Mouse (Mus musculus) adipocyte (in vitro differentiated cells): Measurements from ENCODE around the gene 4930562C15Rik.
"Not testable (repeated sequence)": the region's sequence is repeated elsewhere in the genome, so short reads cannot be mapped to it uniquely, and the experiment has no call there.

ENCODE experiments used
- DNase-seq: peaks from one replicate; pipeline ENCODE4 v3.0.0-alpha.2; 2016; ENCODE audit warnings: low spot score

Gene 4930562C15Rik

DNA sequence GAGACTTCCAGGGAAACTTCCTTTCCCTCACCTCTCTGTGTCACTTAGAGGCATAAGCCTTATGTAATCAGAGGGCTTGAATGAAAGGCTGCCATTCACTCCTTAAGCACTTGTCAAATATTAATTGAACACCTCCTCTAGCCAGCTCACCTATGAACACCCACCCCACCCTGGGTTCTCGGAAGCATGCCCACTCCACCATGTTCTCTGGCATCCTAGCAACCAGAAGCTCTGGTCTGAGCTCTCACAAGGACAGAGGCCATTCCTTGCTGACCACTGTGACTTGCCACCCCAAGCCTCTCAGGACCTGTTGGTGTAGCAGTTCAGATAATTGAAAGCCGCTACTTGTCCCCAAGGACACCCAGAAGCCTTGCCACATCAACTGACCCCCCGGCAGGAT, at the start of gene 4930562C15Rik:
Gene 4930562C15Rik, plus strand, starts transcription at position 226 of the 400 bp plus-strand sequence.
- no peak for DNase-seq

DNA sequence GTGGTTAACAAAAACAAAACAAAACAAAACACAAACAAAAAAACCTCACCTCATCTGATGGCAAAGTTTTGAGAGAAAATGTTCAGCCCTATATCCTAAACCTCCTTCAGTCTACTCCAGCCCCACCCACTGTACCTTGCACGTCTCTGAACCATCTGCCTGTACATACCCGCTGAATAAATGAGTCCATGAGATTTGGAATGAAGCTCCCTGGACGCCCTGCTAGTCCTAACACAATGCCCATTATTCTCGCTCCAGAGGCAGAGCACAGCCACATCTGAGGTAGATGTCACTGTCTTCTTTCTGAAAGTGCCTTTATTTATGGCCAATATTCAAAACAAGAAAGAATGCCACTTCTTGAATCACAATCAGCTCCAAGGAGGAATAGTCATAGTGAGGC, 49.5 kb upstream of the 4930562C15Rik start:
- DNase-seq, result no peak

DNA sequence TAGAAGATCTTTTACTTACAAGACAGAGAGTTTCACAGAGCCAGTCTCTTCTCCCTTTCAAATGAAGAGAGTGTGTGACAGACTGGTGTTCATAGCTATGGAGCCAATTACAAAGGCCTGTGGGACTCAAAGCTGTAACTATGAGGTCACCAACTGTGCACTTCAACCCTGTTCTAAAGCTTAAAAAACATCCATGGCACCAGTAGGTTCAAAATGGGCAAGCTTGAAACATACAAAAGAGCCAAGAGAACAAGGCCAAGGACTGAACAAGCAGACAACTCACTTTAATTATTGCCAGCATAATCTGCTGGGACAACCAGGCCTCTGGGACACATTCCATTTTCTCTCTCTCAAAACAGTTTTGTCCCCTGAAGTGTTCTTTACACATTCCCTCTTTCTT, 47.0 kb upstream of the 4930562C15Rik start:
- DNase-seq, result peak; percentile 79

DNA sequence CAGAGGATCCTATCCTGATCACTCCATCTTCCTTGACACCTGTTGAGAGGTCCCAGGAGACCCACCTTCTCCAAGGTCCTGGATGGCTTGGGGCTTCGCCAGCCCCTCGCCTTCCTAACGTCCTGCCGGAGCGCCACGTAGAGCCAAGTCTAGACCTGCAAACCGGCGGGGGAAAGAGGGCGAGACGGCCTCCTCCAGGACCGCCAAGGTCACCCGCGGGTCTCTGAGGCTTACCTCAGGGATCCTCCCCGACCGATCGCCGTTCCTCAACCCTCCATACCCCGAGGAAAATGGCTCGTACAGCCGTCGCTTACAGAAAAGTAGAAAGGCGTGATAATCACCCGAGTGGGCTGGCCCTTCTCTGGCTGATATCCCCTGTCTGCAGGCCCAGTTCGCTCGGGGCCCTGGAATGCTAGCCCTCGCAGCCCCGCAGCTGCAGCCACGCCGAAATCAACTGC, 45.9 kb upstream of the 4930562C15Rik start:
- DNase-seq, result peak; percentile 45

DNA sequence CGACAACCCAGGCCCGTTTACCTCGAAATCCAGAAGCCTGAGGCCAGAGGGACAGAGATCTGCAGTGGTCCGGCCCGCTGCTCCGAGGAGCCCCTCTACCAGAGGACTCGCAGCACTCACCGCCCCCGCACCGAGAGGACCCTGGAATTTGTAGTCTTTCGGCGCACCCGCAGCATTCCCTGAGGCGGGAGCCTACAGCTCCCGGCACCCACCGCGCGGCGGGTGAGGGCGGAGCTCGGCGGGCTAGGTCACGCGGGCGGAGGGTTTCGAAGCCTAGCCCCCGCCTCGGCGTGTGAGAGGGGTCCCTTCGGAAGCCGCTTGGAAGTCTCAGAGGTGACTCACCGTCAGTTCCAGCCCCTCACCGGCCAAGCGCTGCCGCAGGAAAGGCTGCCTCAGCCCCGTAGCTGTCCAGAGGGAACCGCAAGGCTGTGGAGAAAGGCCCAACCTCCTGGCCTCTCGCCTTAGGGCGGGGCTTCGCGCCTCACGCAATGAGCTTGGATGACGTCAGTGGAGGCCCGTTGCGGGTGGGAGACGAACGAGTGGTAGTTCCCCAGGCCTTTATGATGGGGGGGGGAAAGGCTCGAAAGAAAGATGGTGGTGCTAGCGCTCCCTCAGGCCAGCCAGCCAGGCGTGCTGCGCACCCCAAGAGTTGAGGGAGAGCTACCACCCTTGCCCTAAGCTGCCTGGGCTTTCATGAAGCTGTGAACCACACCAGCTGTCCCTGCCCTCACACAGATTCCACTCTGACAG, 45.2 kb upstream of the 4930562C15Rik start, which contains the start of gene Cdip1:
Gene Cdip1, minus strand, starts transcription at position 483 of the 750 bp plus-strand sequence.
- DNase-seq, result peak; percentile 93

DNA sequence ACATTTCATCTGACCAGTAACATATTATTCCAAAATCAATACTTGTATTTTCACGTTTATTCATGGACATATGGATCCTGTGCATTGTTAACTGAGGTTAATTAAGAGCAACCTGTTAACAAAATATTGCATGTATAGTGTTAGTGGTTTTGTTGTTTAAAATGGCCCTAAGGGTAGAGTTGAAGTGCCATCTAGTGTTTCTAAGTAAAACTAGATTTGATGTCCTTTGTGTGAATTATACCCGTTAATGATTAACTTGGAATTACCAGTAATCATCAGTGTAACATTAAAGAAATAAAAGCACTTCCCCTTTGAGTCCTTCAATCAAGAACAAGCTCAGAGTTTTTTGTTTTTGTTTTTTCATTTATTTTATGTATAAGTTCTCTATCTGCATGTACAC, 43.9 kb upstream of the 4930562C15Rik start:
- peak; percentile 64 for DNase-seq

DNA sequence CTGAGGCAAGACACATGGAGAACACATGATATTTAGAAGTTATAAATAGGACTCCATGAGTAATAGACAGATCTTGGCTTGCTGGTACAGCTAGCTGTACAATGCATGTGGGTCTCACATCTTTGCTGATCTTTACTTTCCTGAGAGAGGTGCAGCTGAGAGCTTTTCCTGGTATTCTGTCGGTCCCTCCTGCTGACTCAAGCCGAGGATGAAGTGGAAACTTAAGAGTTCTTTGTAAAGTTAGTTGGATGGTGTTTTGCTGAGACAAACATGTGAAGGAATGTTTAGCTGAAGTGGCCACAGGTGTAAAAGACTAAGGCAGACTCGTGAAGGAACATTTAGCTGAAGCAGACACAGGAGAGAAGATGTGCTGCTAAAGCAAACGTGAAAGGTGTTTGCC, 38.6 kb upstream of the 4930562C15Rik start:
- no peak for DNase-seq

DNA sequence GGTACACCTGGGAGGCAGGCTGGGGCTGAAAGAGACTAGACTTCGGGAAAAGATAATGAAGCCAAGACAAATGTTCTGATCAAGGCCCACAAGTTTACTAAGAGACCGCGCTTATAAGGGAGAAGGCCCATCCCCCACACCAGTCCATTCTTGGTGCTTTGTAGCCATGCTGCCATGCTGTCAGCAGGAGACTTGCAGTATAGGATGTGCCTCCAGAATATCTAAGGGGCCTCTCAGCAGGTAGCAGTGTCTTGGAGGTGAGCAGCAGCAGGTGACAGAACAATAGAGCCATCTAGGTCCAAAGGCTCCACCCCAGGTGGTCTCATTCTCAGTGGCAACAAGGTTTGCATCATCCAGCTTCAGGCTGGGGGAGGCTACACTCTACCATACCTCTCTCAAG, 16.9 kb upstream of the 4930562C15Rik start:
- no peak for DNase-seq

DNA sequence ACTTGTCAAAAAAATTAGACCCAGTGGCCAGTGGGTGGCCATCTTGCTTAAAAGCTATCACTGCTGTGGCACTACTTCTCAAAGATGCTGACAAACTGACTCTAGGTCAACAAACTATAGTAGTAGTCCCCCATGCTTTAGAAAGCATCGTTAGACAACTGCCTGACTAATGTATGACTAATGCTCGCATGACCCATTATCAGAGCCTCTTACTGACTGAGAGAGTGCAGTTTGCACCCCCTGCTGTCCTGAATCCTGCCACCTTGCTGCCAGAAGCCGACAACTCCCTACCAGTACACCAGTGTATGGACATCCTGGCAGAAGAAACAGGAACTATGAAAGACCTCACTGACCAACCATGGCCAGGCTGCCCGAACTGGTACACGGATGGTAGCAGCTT, 10.8 kb upstream of the 4930562C15Rik start:
- DNase-seq, result not testable (repeated sequence)

DNA sequence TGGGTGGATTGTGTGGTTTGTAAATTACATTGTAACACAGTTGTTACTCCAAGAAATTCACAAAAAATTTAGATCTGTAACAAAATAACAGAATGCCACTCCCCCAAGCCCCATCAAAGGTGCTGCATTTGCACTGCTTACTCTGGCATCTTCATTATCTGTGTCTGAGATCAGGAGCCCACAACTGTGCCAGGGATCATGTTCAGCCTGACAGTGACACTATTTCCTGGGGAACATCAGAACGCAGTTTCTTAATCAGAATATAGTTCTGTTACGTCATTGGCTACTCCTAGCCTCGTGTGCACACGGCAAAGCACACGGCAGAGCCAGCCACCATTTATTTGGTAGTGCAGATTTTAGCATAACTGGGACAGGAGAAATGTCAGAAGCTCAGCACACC, 7.6 kb upstream of the 4930562C15Rik start:
- DNase-seq, result no peak

DNA sequence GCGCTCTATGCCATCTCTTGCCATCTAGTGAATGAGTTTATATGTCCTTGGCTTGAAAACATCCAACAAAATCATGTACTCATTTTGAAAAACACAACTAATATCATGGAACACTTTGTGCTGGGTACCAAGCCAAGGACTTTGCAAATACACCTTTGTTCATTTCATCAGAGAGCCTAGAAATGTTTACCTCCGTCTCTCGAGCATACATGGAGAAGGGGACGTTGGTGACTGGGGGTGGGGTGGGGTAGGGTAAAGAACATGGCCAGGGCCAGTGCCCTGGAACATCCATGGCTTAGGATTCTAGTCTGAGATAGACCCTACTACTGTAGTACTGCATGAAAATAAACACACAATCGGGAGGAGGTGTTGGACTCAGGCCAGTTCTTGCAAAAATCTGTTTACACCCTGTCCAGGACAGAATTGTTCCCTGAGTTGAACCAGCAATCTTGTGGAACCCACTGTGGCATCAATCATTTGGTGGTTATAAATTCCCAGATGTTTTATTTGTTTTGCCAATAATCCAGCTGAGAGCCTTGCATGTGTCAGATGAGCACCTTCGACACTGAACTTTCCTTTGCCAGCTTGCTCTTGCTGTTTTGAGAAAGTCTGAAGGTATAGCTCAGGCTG, 5.8 kb upstream of the 4930562C15Rik start:
- DNase-seq, result peak; percentile 71

DNA sequence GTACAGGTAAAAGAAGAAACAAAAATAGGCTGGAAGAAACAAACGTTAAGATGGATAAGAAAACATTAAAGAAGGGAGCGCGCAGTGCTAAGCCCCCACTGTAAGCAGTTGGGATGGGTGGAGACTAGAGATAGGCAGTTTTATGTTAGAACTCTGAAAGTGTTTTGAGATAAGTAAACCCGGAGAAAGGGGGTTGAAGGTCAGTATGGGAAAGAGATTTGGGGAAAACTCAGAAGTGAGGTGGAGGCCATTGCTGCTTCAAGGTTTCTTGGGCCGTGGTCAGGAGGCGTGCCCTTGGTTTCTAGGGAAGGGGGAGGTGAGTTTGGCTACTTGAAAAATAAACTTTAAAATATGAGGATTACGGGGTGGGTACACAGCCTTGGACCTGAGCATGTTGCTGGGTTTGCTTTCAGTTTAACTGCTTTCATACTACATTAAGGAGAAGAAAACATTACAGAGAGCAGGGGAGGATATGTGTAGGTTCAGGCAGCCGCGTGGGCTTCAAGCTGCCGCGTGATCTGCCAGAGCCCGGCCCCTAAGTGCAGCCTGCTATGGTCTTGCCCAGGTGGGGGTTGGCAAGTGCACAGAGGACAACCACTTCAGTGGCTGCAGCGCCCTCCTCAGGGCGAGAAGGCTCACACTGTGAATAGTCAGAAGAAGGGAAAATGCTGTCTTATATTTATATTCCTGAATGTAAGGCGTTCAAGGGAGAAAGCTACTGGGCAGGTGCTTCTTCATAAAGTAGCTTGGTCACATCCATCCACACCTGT, 3.4 kb upstream of the 4930562C15Rik start:
- no peak for DNase-seq

DNA sequence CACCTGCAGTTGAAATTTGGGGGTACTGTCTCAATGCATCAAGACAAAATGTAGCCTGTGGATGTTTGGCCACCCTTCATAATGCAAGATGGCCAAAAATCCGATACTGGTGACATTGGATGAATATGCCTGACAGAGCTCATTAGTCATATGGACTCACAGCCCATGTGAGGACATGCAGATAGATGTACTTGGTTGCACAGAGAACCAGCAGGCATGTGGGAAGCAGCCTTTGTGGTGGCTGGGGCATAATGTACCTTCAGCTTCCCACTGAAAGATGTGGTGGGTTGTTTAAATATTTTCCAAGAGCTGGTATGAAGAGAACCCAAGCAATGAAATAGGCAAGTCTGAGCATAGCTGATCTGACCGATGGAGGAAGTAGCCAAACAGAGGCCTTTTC, 1.4 kb upstream of the 4930562C15Rik start:
- no peak for DNase-seq

DNA sequence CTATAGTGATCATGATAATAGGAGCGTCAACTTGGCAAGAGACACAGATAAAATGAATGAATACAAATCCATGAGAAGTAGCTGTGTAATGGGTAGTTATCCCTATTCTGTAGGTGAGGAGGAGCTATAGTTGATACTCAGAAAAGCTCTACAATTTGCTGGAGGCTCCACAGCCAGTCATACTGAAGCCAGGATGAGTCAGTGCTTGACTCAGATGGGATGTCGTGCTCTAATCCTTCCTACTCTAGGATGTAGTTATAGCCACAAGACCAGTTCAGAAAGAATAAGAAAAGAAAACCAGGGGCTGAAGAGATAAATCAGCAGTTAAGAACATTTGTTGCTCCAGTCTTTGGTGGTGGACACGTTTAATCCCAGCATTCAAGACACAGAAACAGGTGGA, 2.4 kb downstream of the 4930562C15Rik start:
- DNase-seq, result no peak

DNA sequence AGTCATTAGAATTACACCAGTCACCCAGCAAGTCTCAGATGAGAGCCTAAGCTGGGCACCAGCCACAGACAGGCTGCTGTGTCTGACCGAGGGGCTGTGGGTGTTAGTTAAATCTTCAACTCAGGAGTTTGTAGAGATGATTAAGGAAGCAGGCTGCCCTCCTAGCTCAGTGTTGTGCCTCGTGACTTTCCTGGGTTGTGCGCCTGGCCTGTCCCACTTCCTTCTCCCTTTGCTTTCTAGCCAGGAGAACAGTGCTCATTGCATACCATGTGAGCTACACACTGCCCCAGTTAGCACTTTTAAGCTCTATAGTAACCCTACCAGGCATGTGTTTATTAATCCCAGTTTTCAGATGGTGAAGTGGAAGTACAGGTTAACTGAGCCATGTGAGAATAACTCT, 4.3 kb downstream of the 4930562C15Rik start:
- DNase-seq, result no peak

DNA sequence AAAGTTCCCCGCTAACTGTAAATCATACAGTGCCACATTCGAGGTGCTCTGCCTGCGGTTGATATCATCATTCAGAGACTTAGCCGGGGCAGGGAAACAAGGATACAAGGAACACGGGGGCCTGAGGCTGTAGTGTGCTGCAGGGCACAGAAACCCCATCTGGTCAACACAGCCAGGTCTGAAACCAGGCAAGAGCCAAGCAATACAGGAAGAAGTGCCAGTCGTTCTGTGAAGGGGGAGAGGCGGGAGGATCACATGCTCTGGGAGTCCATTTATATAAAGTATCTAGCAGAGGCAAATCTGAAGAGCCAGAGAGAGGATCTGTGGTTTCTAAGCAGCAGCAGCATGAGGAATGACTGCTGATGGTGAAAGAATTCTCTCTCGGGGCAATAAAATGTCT, 5.0 kb downstream of the 4930562C15Rik start:
- DNase-seq, result no peak

DNA sequence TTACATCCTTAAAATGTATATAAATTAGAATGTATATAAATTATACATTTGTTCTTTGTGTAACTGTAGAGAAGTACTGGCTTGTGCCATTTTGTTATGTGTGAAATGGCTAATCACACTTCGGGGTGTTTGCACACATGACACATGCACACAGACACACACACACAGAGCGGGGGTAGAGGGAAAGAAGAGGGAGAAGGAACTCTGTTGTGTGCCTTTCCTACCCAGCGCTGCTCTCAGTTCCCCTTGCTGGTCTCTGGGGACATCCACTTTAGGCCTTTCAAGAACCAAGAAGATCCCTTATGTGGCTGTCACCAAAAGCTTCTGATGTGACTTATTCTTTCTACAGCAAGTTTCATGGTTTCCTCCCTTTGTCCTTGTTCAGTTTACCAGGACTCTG, 11.8 kb downstream of the 4930562C15Rik start:
- no peak for DNase-seq

DNA sequence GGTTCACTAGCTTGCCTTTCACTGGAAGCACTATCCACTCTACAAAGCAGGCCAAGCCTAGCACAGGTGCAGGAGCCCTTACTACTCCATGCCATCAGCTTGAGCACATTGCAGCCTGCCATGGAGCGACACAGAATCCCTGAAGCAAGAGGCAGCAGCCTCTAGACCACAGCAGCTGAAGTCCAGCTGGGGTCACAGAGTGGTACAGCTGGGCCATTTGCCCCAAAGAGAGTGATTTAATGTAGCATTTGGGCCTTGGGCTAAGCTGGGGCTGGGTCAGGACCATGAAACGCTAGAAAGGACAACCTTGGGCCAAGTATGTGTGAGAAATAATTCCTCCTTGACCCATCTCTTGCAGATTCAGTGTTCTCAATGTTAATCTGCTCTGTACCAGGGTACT, 12.9 kb downstream of the 4930562C15Rik start:
- no peak for DNase-seq

DNA sequence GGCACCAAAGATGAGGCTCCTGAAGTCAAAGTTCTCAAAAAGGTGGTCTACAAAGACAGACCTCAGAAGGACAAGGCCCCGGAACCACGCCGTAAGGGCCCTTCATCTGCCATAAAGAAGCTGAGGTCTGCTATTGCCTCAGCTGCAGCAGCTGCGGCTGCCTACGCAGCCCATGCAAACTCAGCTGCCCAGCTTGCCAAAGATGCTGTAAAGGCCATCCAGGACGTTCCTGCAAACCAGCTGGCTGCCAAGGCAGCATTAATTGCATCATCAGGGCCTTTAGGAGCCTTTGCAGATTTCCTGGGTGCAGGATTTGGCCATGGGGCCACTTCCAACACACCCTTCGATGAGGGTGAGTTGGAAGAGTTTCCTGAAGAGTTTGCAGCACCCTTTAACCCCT, 15.1 kb downstream of the 4930562C15Rik start:
- DNase-seq, result peak; percentile 50

DNA sequence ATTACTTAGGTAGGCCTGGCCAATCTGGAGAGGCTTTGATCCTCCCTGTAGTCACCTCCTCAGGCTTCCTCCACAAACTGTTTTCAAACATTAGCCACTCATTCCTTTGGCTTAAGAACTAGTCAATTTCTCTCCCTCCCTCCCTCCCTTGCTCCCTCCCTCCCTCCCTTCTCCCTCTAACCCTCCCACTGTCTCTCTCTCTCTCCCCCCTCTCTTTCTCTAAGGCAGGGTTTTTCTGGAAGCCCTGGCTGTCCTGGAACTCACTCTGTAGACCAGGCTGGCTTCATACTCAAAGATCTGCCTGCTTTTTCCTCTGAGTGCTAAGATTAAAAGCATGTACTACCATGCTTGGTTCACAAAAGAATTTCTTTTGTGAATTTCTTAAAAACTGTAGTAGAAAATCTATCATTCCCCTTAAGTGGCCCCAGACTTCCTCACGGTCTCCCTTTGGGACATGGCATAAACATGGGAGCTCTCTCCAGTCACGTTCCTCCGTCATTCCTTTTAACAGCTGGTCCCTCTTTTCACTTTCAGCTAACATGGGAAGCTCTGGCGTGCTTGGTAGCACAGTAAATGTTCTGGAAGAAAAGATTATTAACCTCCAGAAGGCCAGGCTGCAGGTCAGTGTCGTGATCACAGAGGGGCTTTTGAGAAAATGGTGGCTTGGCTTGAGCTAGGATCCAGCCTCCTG, 15.9 kb downstream of the 4930562C15Rik start:
- DNase-seq, result no peak

DNA sequence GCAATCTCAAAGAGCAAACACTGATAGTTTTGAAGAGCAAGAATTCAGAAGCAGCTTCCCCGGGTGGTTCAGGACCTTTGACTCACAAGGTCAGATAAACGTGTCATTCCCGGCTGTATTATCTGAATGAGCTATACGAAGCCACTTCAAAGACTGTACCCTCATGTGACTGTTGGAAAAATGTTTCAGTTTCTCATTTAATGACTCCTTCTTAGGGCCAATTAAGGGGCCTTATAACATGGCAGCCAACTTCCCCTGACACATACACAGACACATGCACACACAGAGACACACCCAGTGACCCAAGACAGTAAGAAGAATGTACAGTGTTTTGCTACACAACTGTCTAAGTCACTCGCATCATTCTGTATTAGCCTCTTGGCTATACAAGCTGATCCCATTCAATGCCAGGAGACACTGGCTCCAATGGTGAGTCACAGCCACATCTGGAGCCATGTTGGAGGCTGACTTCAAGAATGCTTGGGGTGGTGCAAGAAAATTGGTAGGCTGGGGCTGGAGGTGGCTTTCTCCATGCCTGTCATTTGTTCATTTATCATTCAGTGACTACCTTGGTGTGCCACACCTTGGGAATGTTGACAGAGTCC, 19.9 kb downstream of the 4930562C15Rik start:
- no peak for DNase-seq

DNA sequence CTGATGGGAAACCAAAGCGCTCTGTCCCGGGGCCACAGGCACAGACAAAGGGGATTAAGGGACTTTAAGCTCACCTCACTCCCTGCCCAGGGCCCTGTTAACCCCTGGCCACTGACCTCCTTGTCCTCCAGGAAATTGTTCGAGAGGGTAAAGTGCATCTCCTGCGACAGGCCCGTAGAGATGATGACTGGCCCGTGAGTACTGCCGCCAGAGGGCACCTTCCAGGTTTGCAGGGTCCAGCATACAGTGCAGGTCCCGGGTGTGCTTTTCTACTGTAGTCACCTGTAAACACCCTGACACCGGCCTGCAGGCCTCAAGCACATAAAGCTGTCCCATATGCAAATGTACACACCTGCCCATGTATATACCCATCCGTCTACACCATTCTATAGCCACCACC, 26.2 kb downstream of the 4930562C15Rik start:
- no peak for DNase-seq
